Mouse (Mus musculus) neural tube, embryonic 11.5 days (tissue): ENCODE data around the gene Sos2. TPM values are rescaled to one million over a fixed set of nuclear protein-coding genes. Genes with fewer than 3 reads are reported as not detected.

Source experiments
- ATAC-seq: fragments of 200-750 bp; cut with Nextera tagmentation; 2 replicates; pipeline ENCODE4 v1.8.0; 2017; ENCODE audit warnings: moderate number of reproducible peaks, mild to moderate bottlenecking, moderate TSS enrichment, moderate library complexity; ENCODE audit not compliant: insufficient read depth, low FRiP score, low TSS enrichment
- DNase-seq: peaks from one replicate; pipeline ENCODE4 v3.0.0-alpha.2; 2015; ENCODE audit warnings: low spot score
- H3K27ac ChIP-seq: fragments of 300-500 bp; sonication (generic); 2 replicates; pipeline ENCODE4 v1.5.1; 2014; ENCODE audit warnings: low read depth, mild to moderate bottlenecking, low read length
- H3K27me3 ChIP-seq: fragments of 300-500 bp; sonication (generic); 2 replicates; pipeline ENCODE4 v1.6.1; 2014; ENCODE audit warnings: mild to moderate bottlenecking, low read length, mixed read lengths; ENCODE audit not compliant: control insufficient read depth, insufficient read depth
- H3K36me3 ChIP-seq: fragments of 300-500 bp; sonication (generic); 2 replicates; pipeline ENCODE4 v1.6.1; 2014; ENCODE audit warnings: mild to moderate bottlenecking, low read length, moderate library complexity, mixed read lengths; ENCODE audit not compliant: control insufficient read depth, insufficient read depth
- H3K4me1 ChIP-seq: fragments of 300-500 bp; sonication (generic); 2 replicates; pipeline ENCODE4 v1.6.1; 2014; ENCODE audit warnings: low read length, mixed read lengths; ENCODE audit not compliant: control insufficient read depth, insufficient read depth
- H3K4me2 ChIP-seq: fragments of 300-500 bp; sonication (generic); 2 replicates; pipeline ENCODE4 v1.6.1; 2014; ENCODE audit warnings: low read depth, mild to moderate bottlenecking, moderate library complexity
- H3K4me3 ChIP-seq: fragments of 300-500 bp; sonication (generic); 2 replicates; pipeline ENCODE4 v1.5.1; 2014; ENCODE audit warnings: low read depth, low read length
- H3K9ac ChIP-seq: fragments of 300-500 bp; sonication (generic); 2 replicates; pipeline ENCODE4 v1.6.1; 2014; ENCODE audit warnings: mild to moderate bottlenecking, low read length
- H3K9me3 ChIP-seq: fragments of 300-500 bp; sonication (generic); 2 replicates; pipeline ENCODE4 v1.6.1; 2016; ENCODE audit warnings: low read length; ENCODE audit not compliant: control insufficient read depth
- WGBS: fragments of 180-500 bp; shearing (Covaris S2); extraction: QIAGEN DNeasy Blood & Tissue Kit; methylation state at CpG from one replicate; pipeline ENCODE4 v1.1.7; 2014; 5-methylcytosine and 5-hydroxymethylcytosine counted together
- microRNA-seq: library from miRNA; unstranded; fragments of <30 nt; microRNA quantifications from one replicate; pipeline ENCODE4, GENCODE M21; 2016
- polyA plus RNA-seq: library from polyadenylated mRNA; unstranded; fragments of >200 nt; fragmentation: Nextera tagmentation; extraction: Ambion mirVana; gene quantifications from 2 replicates; pipeline ENCODE4 v1.2.1, GENCODE M21; 2014

Gene Sos2
- polyA plus RNA-seq, 1 experiment from 2014 or later, result 10.1 TPM

DNA sequence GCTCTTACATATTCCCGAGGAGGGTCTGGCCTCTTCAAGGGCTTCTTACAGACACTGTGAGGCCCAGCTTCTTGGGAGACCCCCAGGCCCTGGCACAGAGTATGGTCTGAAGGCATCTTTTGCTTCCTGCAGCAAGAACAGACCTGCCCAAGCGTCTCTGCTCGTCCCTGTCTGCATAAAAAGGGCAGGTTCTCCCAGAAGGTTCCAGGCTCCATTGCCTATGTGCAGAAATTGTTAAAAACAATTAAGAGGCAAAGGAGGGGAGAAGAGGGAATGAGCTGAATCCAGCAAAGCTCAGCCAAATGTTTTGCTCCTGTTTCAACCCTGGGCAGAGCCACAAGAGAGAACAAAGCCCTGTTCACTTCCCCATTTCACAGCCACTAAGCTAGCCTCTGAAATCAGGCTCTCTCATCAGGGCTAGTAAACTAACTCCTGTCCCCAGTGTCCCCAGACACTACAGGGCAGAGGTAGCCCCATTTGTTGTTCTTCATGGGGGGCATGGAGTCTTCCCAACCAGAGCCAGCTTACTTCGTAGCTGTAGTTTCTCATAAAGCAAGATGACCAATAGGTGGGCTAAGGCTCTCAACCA, 143.2 kb downstream of the Sos2 start:
- no peak overlapping the region for H3K9ac ChIP-seq
- 70% methylated on average over 4 of the region's 4 CpGs for WGBS
- H3K4me3 ChIP-seq, result no peak overlapping the region
- no peak overlapping the region for H3K27ac ChIP-seq
- 0 out of 2 replicates have a peak, but pooled peaks cover 3% of the 10 kb centered on the region for H3K4me1 ChIP-seq
- ATAC-seq (no peak), DNase-seq (no peak)
- no peaks in the 10 kb centered on the region for H3K27me3 ChIP-seq
- no peaks in the 10 kb centered on the region for H3K9me3 ChIP-seq
- no peak overlapping the region for H3K4me2 ChIP-seq
- no peaks in the 10 kb centered on the region for H3K36me3 ChIP-seq

DNA sequence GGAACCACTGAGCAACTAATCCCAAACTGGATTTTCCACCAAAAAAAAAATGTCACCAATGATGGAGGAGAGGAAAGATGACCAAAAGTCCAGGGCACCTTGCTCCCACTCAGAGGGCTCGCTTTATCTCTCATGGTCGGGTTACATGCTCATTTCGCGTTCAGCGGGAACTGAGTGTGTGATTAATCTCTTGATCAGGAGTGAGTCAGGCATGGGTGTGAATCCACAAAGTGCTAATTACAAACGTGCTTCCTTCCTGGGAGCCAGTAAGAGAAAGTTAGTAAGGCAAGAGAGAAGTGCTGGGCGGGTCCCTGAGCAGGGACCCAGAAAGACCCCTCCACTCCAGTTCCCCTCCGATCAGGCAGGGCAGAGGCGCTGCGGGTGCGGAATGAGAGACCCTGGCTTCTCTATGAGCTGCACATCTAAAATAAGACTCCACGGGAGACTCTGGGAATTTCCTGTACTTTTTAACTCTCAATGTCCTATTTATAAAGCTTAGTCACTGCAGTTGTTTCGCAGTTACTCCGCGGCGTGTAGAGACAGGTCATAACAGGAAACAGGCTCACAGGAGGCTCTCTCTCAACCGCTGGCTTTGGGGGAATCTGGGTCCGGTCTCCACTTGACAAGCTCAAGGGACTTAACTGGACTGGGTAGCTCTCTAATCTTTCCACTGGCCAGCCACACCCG, 143.8 kb downstream of the Sos2 start:
- WGBS, result 63% methylated on average over 19 of the region's 19 CpGs
- Histone ChIP-seq H3K4me1 (0 out of 2 replicates have a peak, but pooled peaks cover 3% of the 10 kb centered on the region), H3K27me3 (no peaks in the 10 kb centered on the region), H3K9ac (peak overlapping the region; percentile 32; the same call in 1 of the 2 replicates), H3K9me3 (no peaks in the 10 kb centered on the region), H3K27ac (0 out of 2 replicates have a peak overlapping the region, but pooled peaks have one; percentile 44), H3K4me2 (no peak overlapping the region; the same call in 1 of the 2 replicates), H3K4me3 (no peak overlapping the region), H3K36me3 (no peaks in the 10 kb centered on the region)
- peak; percentile 26 for DNase-seq
- ATAC-seq, result no peak

DNA sequence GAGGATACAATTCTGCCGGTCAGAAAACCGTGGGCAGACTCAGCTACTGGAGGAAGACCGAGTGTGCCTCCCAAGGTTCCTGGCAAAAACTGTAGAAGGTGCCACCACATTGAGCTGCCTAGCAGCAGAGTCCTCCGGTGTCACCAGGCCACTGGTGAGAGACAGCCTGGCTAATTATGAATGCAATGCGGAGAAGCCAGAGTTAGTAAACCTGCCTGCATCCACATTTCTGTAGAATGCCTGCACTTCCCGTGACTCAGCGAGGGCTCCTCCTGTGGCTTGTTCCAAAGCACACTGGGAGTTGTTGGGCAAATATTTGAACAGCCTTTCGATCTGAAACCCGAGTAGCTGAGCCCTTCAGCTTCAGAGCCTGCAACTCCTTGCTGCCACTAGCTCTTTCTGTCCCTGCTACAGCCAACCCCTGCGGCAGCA, 144.4 kb downstream of the Sos2 start:
- peak; percentile 28 for DNase-seq
- Histone ChIP-seq H3K4me2 (peak overlapping the region; percentile 22; the same call in 1 of the 2 replicates), H3K9ac (peak overlapping the region; percentile 32; the same call in 1 of the 2 replicates), H3K9me3 (no peaks in the 10 kb centered on the region), H3K27me3 (no peaks in the 10 kb centered on the region), H3K27ac (peak overlapping the region; percentile 44; the same call in 1 of the 2 replicates), H3K36me3 (no peaks in the 10 kb centered on the region), H3K4me1 (0 out of 2 replicates have a peak, but pooled peaks cover 3% of the 10 kb centered on the region), H3K4me3 (no peak overlapping the region)
- ATAC-seq, result no peak
- WGBS, result 41% methylated on average over 10 of the region's 10 CpGs

DNA sequence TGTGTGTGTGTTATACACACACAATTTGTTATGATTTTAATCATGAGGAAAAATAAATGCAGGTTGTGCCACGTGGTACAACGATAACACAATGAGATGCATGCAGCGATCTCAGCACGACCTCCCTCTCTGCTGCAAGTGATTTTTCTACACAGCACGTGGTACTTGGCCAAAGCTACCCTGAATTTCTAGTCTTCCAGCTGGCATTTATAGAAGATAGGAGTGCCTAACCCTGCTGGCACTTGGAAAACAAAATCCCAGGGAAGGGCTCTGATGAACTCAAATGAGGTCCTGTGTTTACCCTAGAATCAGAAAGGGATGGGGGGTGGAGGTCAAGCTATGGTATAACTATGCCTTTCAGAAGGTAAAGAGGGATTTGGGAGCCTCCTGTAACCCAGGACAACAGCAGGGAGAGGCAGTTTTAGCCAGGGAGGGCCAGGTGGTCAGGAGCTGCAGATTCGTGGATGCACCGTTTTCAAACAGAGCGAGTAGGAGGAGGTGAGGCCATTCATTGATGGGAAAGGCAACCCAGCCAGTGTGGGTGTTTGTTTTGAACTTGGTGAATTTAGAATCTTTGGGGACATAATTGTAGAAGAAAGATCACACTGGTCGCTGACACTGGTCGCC, 144.9 kb downstream of the Sos2 start:
- no peak overlapping the region for H3K4me2 ChIP-seq

More for the DNA sequence above, 144.9 kb downstream of the Sos2 start:
- WGBS, result 71% methylated on average over 10 of the region's 10 CpGs
- Histone ChIP-seq H3K36me3 (no peaks in the 10 kb centered on the region), H3K27me3 (no peaks in the 10 kb centered on the region), H3K9ac (no peak overlapping the region), H3K4me3 (no peak overlapping the region), H3K4me1 (0 out of 2 replicates have a peak, but pooled peaks cover 3% of the 10 kb centered on the region), H3K9me3 (no peaks in the 10 kb centered on the region), H3K27ac (peak overlapping the region; percentile 44; the same call in 1 of the 2 replicates)
- DNase-seq (no peak), ATAC-seq (no peak)

Small RNAs within 50 kb of the gene (microRNA-seq; reads per million reads assigned to microRNA genes)
- not detected for gene Gm23018

Other genes with a start within 250 kb of the Sos2 start
- 19.8 and 20.1 TPM in 2 replicates for gene Vcpkmt, start 98.8 kb downstream of the Sos2 start, polyA plus RNA-seq
- gene L2hgdh, start 43.0 kb upstream of the Sos2 start, polyA plus RNA-seq, result 13.0 and 15.3 TPM in 2 replicates
- 21.1 and 24.0 TPM in 2 replicates for gene Atp5s, start 43.1 kb upstream of the Sos2 start, polyA plus RNA-seq
- gene Cdkl1, start 109.4 kb upstream of the Sos2 start, polyA plus RNA-seq, result 0.52 and 0.53 TPM in 2 replicates
- gene Atl1, start 210.8 kb upstream of the Sos2 start, polyA plus RNA-seq, result 43.1 and 48.1 TPM in 2 replicates
- gene Map4k5, start 211.3 kb upstream of the Sos2 start, polyA plus RNA-seq, result 42.3 and 43.5 TPM in 2 replicates